Mouse (Mus musculus): ENCODE results near the gene Eipr1. TPM values are rescaled to one million over a fixed set of nuclear protein-coding genes. Genes with fewer than 3 reads are reported as not detected.
"Not testable (repeated sequence)": the region's sequence is repeated elsewhere in the genome, so short reads cannot be mapped to it uniquely, and the experiment has no call there.

Eipr1 gene
- polyA plus RNA-seq, 1 experiment from 2014 or later = 76.8 TPM

- WGBS = 96% methylated on average over 6 of the region's 6 CpGs
- H3K27ac ChIP-seq (replicated peaks); H3K4me2 ChIP-seq (replicated peaks); H3K9me3 ChIP-seq; H3K4me3 ChIP-seq; H3K27me3 ChIP-seq; H3K9ac ChIP-seq (replicated peaks); ATAC-seq (replicated peaks); H3K4me1 ChIP-seq: not testable (repeated sequence)
- peaks cover 46% of the 10 kb centered on the region for H3K36me3 ChIP-seq
Observed at GRCm38 (mm10) chr12:28733520-28734245, 17.9 kb upstream of the Eipr1 start.

GRCm38 (mm10) chr12:28734271-28734670 is 17.3 kb upstream of the Eipr1 start:
- H3K9me3 ChIP-seq = no peaks in the 10 kb centered on the region
- H3K27me3 ChIP-seq = no peaks in the 10 kb centered on the region
- H3K4me3 ChIP-seq = no peak overlapping the region
- no peak for ATAC-seq (replicated peaks)
- no peak overlapping the region for H3K9ac ChIP-seq (replicated peaks)
- H3K4me2 ChIP-seq (replicated peaks) = no peak overlapping the region
- no peak overlapping the region for H3K27ac ChIP-seq (replicated peaks)
- peaks cover 44% of the 10 kb centered on the region for H3K36me3 ChIP-seq
- WGBS = 97% methylated on average over 1 of the region's 1 CpGs
- no peaks in the 10 kb centered on the region for H3K4me1 ChIP-seq

DNA sequence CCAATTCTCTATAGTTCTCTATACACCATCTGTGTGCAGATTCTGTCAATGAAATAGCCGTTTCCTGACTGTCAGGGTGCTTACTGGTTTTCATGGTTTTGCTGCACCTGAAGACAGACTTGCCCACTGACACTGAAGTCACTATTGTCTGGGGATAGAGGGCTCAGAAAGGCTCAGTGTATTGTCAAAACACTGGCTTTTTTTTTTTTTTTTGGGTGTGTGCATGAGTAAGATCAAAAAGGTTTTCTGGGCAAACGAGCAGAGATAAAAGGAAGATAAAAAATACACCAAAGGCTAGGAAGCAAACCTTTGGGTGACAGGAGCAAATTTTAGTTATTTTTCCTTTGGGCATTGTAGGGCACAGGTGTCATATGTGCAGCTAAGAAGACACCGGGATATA is 16.3 kb upstream of the Eipr1 start:
- Histone ChIP-seq H3K4me3 (no peak overlapping the region), H3K4me1 (no peaks in the 10 kb centered on the region), H3K36me3 (peaks cover 42% of the 10 kb centered on the region), H3K9me3 (no peaks in the 10 kb centered on the region), H3K27me3 (no peaks in the 10 kb centered on the region), H3K9ac (replicated peaks) (no peak overlapping the region), H3K27ac (replicated peaks) (no peak overlapping the region), H3K4me2 (replicated peaks) (no peak overlapping the region)
- 88% methylated on average over 3 of the region's 3 CpGs for WGBS
- ATAC-seq (replicated peaks) = no peak

DNA sequence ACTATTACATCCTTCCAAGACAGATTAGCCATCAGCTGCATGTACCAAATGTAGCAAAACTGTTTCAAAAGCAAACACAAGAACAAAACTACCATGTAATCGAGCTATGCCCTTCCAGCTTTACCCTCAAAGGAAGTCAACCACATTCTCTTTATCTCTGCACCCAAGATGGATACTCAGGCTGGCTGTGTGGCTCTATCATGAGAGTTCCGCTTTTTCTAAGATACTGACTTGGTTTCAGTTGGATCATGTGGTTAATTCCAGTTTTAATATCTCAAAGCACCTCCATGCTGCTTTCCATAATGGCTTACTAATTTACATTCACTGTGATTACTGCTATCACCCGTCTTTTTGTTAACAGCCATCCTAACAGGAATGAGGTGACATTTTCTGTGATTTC is 8.3 kb upstream of the Eipr1 start:
- Histone ChIP-seq H3K4me2 (replicated peaks) (no peak overlapping the region), H3K4me1 (peaks cover 9% of the 10 kb centered on the region; the same call in 1 of the 2 replicates), H3K4me3 (no peak overlapping the region), H3K9me3 (no peaks in the 10 kb centered on the region), H3K36me3 (peaks cover 31% of the 10 kb centered on the region), H3K27me3 (no peaks in the 10 kb centered on the region), H3K27ac (replicated peaks) (no peak overlapping the region), H3K9ac (replicated peaks) (no peak overlapping the region)
- ATAC-seq (replicated peaks) = no peak
- 79% methylated on average over 3 of the region's 3 CpGs for WGBS

DNA sequence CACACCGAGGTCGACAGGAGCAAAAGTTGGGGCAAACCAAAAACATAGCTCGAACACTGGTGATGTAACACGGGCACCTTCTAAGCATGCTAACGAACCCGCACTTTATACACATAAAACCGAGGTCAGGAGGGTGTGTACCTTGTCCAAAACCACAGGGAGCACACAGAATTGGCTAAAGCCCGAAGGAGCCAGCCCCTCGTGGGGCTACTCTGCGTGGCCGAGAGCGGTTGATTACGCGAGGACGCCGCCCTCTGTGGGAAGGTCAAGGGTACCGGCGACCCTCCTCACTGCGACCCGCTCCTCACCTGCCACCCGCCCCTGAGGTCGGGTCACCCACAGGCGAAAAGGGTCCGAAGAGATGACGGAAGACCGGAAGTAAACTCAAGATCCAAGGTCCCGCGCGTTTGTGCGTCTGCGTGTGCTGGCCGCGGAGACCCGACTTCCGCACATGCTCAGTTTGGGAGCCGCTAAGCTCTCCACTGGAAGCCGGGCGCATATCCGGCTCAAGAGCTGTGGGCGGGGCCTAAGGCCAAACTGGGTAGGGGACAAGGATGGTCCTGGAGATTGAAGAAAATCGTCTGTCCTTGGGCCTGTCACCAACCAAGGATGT is 1.5 kb upstream of the Eipr1 start, which contains the start of gene Trappc12:
Trappc12 (minus strand) TSS at position 452 of the 613 bp plus-strand sequence.
- Histone ChIP-seq H3K4me2 (replicated peaks) (peak within 1 kb of the TSS; percentile 81), H3K4me1 (peaks cover 35% of the 10 kb centered on the region), H3K36me3 (peaks cover 21% of the 10 kb centered on the region), H3K27ac (replicated peaks) (peak within 1 kb of the TSS; percentile 52), H3K4me3 (peak within 1 kb of the TSS; percentile 85), H3K27me3 (no peaks in the 10 kb centered on the region), H3K9ac (replicated peaks) (peak within 1 kb of the TSS; percentile 80), H3K9me3 (no peaks in the 10 kb centered on the region)
- WGBS = under 1% methylated on average over 41 of the region's 41 CpGs
- ATAC-seq (replicated peaks) = peak; percentile 89

DNA sequence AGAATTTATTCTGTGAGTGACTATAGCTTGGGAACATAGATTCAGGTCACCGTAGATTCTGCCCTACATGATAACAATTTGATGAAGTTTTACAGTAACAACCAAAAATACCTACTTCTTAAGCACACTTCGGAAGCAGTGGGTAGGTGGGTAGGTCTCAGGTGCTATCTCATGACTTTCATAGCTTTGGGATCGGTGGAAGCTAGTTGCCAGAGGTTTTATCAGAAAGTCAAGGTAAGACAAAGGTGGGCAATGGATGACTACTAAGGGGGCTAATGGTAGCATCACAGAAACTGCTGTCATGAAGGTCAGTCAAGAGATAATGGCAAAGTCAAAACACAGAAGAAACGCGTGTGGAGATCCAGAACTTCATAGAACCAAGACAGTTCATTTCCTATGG is 727 bp upstream of the Eipr1 start:
- WGBS = 94% methylated on average over 5 of the region's 5 CpGs
- H3K9me3 ChIP-seq = no peaks in the 10 kb centered on the region
- H3K4me3 ChIP-seq = peak overlapping the region; percentile 85
- H3K36me3 ChIP-seq = peaks cover 14% of the 10 kb centered on the region
- peak overlapping the region; percentile 41 for H3K27ac ChIP-seq (replicated peaks)
- no peaks in the 10 kb centered on the region for H3K27me3 ChIP-seq
- no peak; the same call in 1 of the 2 replicates for ATAC-seq (replicated peaks)
- peak overlapping the region; percentile 74; the same call in 1 of the 2 replicates for H3K4me2 ChIP-seq (replicated peaks)
- no peak overlapping the region for H3K9ac ChIP-seq (replicated peaks)
- peaks cover 31% of the 10 kb centered on the region for H3K4me1 ChIP-seq

DNA sequence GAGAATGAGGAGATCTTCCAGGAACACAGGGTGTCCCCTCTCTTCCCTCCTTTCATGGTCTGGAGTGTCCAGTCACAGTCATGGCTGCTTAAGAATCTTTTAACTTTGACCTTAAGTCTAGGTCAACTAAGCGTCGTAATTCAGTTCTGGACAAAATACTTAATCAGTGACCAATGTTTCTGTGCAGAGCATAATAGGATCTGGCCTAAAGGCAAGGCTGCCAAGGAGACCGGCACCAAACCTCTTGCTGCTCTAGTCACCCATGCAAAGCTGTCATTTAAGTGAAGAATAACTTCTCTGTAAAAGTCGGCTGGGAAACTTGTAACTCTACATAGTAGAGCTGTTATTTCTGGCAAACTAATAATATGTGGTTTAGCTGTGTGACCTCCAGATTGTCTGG is 4.4 kb downstream of the Eipr1 start:
- H3K9ac ChIP-seq (replicated peaks) = no peak overlapping the region
- H3K36me3 ChIP-seq = no peaks in the 10 kb centered on the region
- ATAC-seq (replicated peaks) = no peak
- no peak overlapping the region for H3K27ac ChIP-seq (replicated peaks)
- no peak overlapping the region for H3K4me3 ChIP-seq
- 86% methylated on average over 4 of the region's 4 CpGs for WGBS
- no peaks in the 10 kb centered on the region for H3K27me3 ChIP-seq
- no peaks in the 10 kb centered on the region for H3K9me3 ChIP-seq
- peaks cover 19% of the 10 kb centered on the region for H3K4me1 ChIP-seq
- no peak overlapping the region for H3K4me2 ChIP-seq (replicated peaks)

DNA sequence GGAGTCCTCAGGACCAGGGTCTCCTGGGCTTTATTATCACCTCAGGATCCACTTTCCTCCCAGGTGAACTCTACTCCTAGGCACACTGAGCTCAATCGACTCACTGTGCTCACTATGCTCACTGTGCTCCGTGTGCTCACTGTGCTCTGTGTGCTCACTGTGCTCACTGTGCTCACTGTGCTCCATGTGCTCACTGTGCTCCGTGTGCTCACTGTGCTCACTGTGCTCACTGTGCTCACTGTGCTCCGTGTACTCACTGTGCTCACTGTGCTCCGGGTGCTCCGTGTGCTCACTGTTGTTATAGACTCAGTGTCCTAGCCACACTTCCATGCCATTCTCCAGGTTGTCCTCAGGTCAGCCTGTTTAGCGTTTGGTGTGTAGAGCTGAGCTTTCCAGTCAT is 18.4 kb downstream of the Eipr1 start:
- no peak overlapping the region for H3K27ac ChIP-seq (replicated peaks)
- no peak overlapping the region for H3K4me2 ChIP-seq (replicated peaks)
- peaks cover 19% of the 10 kb centered on the region for H3K36me3 ChIP-seq
- H3K9me3 ChIP-seq = no peaks in the 10 kb centered on the region
- H3K27me3 ChIP-seq = no peaks in the 10 kb centered on the region
- H3K4me3 ChIP-seq = no peak overlapping the region
- H3K9ac ChIP-seq (replicated peaks) = no peak overlapping the region
- ATAC-seq (replicated peaks) = no peak
- 0 out of 2 replicates have a peak, but pooled peaks cover under 1% of the 10 kb centered on the region for H3K4me1 ChIP-seq
- 93% methylated on average over 7 of the region's 7 CpGs for WGBS

GRCm38 (mm10) chr12:28773815-28774214 is 22.2 kb downstream of the Eipr1 start:
- no peak overlapping the region for H3K4me2 ChIP-seq (replicated peaks)
- peaks cover 6% of the 10 kb centered on the region; the same call in 1 of the 2 replicates for H3K36me3 ChIP-seq
- no peak overlapping the region for H3K27ac ChIP-seq (replicated peaks)
- no peak overlapping the region for H3K4me3 ChIP-seq
- H3K27me3 ChIP-seq = no peaks in the 10 kb centered on the region
- no peak overlapping the region for H3K9ac ChIP-seq (replicated peaks)
- no peaks in the 10 kb centered on the region for H3K9me3 ChIP-seq
- H3K4me1 ChIP-seq = peaks cover 6% of the 10 kb centered on the region; the same call in 1 of the 2 replicates
- 83% methylated on average over 3 of the region's 3 CpGs for WGBS
- no peak for ATAC-seq (replicated peaks)

DNA sequence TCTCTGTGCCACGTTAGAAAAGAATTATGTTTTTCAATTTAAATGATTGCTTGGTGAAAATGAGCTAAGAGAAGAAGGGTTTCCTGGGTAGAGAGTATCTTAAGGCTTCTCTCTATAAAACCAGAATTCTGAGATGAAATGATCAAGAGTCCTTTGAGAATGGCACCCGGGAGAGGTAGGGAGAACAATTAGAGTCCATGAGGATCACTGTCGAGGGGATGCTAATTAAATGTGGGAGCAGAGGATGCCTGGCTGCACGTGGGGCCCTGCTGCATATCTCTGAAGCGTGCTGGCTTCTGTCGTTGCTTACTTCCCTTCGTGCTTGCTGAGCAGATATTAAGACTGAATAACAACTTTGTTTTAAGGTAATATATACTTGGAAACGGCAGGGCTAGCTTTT is 23.5 kb downstream of the Eipr1 start:
- no peaks in the 10 kb centered on the region for H3K9me3 ChIP-seq
- H3K27ac ChIP-seq (replicated peaks) = no peak overlapping the region
- WGBS = 18% methylated on average over 8 of the region's 8 CpGs
- peaks cover 6% of the 10 kb centered on the region; the same call in 1 of the 2 replicates for H3K4me1 ChIP-seq
- ATAC-seq (replicated peaks) = no peak
- H3K4me3 ChIP-seq = no peak overlapping the region
- H3K36me3 ChIP-seq = peaks cover 6% of the 10 kb centered on the region; the same call in 1 of the 2 replicates
- no peak overlapping the region for H3K9ac ChIP-seq (replicated peaks)
- no peaks in the 10 kb centered on the region for H3K27me3 ChIP-seq
- H3K4me2 ChIP-seq (replicated peaks) = no peak overlapping the region

DNA sequence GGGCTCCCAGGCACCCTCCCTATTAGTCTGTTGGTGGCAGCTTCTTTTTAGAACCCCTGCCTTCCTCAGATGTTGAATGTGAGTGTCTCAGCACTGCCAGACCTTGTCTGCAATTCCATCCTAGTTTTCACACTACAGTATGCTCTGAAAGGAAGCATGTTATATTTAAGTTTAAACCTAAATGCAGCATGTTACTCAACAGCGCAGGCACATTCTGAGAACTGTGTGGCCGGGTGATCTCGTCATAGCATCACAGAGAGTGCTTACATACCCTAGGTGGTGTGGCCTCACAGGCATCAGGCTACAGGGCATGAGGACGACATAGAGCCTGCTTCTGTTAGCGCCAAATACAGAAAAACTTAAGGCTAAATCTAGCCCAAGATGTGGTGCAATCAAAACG is 24.0 kb downstream of the Eipr1 start:
- Histone ChIP-seq H3K27ac (replicated peaks) (no peak overlapping the region), H3K4me2 (replicated peaks) (no peak overlapping the region), H3K9ac (replicated peaks) (no peak overlapping the region), H3K4me1 (peaks cover 6% of the 10 kb centered on the region; the same call in 1 of the 2 replicates), H3K27me3 (no peaks in the 10 kb centered on the region), H3K9me3 (no peaks in the 10 kb centered on the region), H3K4me3 (no peak overlapping the region), H3K36me3 (peaks cover 6% of the 10 kb centered on the region; the same call in 1 of the 2 replicates)
- 83% methylated on average over 6 of the region's 6 CpGs for WGBS
- no peak for ATAC-seq (replicated peaks)

DNA sequence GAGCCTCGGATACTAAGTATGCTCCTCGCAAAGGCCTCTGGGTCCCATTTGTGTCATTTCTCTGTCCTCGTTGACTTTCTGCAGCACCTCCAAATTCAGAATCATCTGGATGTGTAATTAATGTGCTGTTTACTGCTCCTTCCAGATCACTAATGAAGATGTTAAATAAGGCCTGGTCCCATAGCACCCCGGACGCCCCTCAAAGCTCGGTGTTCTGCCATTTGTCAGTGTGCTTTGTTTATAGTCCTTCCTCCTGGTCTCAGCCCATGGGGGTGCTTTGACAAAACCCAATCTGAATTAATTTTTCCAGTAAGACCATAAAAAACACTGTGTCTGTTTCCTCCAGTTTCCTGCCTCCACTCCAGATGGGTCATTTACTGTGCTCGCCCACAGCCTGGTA is 28.6 kb downstream of the Eipr1 start:
- no peak overlapping the region for H3K27ac ChIP-seq (replicated peaks)
- no peaks in the 10 kb centered on the region for H3K36me3 ChIP-seq
- WGBS = 86% methylated on average over 7 of the region's 7 CpGs
- no peaks in the 10 kb centered on the region for H3K27me3 ChIP-seq
- ATAC-seq (replicated peaks) = no peak
- no peak overlapping the region for H3K4me3 ChIP-seq
- no peak overlapping the region for H3K9ac ChIP-seq (replicated peaks)
- H3K9me3 ChIP-seq = no peaks in the 10 kb centered on the region
- peaks cover 12% of the 10 kb centered on the region for H3K4me1 ChIP-seq
- no peak overlapping the region for H3K4me2 ChIP-seq (replicated peaks)
